Mouse (Mus musculus) kidney, embryonic 14.5 days (tissue): ENCODE data around the gene Iqschfp. TPM values are rescaled to one million over a fixed set of nuclear protein-coding genes. Genes with fewer than 3 reads are reported as not detected.

Source experiments
- ATAC-seq: fragments of 200-750 bp; cut with Nextera tagmentation; 2 replicates; pipeline ENCODE4 v1.8.0; 2017; ENCODE audit warnings: moderate number of reproducible peaks, mild to moderate bottlenecking, moderate TSS enrichment, moderate library complexity; ENCODE audit not compliant: low FRiP score, low TSS enrichment
- H3K27ac ChIP-seq: fragments of 300-500 bp; sonication (generic); 2 replicates; pipeline ENCODE4 v1.5.1; 2014; ENCODE audit warnings: low read depth, mild to moderate bottlenecking, low read length, moderate library complexity, mixed read lengths
- H3K27me3 ChIP-seq: fragments of 300-500 bp; sonication (generic); 2 replicates; pipeline ENCODE4 v1.6.1; 2014; ENCODE audit warnings: mild to moderate bottlenecking, low read length; ENCODE audit not compliant: control insufficient read depth, insufficient read depth
- H3K36me3 ChIP-seq: fragments of 300-500 bp; sonication (generic); 2 replicates; pipeline ENCODE4 v1.6.1; 2014; ENCODE audit warnings: low read length, mixed read lengths; ENCODE audit not compliant: control insufficient read depth, insufficient read depth
- H3K4me1 ChIP-seq: fragments of 300-500 bp; sonication (generic); 2 replicates; pipeline ENCODE4 v1.6.1; 2014; ENCODE audit warnings: low read length, mixed read lengths; ENCODE audit not compliant: control insufficient read depth, insufficient read depth
- H3K4me2 ChIP-seq: fragments of 300-500 bp; sonication (generic); replicated peaks from 2 replicates; pipeline ENCODE4 v1.6.1; 2014; ENCODE audit warnings: low read depth, mild to moderate bottlenecking, low read length
- H3K4me3 ChIP-seq: fragments of 300-500 bp; sonication (generic); 2 replicates; pipeline ENCODE4 v1.5.1; 2014; ENCODE audit warnings: mild to moderate bottlenecking, low read length
- H3K9ac ChIP-seq: fragments of 300-500 bp; sonication (generic); 2 replicates; pipeline ENCODE4 v1.6.1; 2014; ENCODE audit warnings: low read depth, mild to moderate bottlenecking, low read length, moderate library complexity
- H3K9me3 ChIP-seq: fragments of 300-500 bp; sonication (generic); 2 replicates; pipeline ENCODE4 v1.6.1; 2016; ENCODE audit warnings: low read length; ENCODE audit not compliant: control insufficient read depth
- WGBS: fragments of 180-500 bp; shearing (Covaris S2); extraction: QIAGEN DNeasy Blood & Tissue Kit; methylation state at CpG from one replicate; pipeline ENCODE4 v1.1.7; 2014; 5-methylcytosine and 5-hydroxymethylcytosine counted together
- polyA plus RNA-seq: library from polyadenylated mRNA; unstranded; fragments of >200 nt; fragmentation: Nextera tagmentation; extraction: Ambion mirVana; gene quantifications from 2 replicates; pipeline ENCODE4 v1.2.1, GENCODE M21; 2014

Gene Iqschfp
- polyA plus RNA-seq, 1 experiment from 2014 or later, result not detected

DNA sequence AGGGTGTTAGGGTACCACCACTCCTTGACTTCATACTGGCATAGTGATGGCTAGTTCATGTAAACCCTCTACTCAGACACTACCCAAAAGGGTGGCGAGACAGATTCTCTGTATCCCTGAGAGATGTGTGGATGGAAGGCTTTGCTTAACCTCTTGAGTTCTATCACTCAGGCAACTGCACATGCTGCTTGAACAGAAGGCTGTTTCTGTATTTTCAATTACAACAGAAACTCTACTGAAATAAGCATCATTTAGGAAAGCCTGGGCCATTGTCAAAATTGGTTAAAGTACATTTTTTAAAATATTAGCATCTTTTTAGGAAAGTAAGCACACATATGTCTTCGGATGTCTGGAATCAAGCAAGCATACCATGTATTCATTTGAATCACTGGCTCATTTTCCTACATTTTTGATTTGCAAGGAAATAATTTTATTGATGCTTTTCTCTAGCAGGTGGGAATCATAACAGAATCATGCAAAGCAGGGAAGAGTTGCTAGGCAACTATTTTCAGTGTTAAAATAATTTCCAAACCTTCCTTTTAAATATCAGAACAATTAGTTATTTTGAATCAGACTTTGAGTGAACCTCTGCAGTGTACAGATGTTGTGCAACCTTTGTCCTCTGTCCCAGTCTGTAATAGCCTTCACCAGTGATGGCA is 82.4 kb downstream of the Iqschfp start:
- ATAC-seq, result no peak
- H3K4me3 ChIP-seq, result no peak overlapping the region
- H3K27ac ChIP-seq, result no peak overlapping the region
- H3K4me1 ChIP-seq, result no peaks in the 10 kb centered on the region
- no peaks in the 10 kb centered on the region for H3K27me3 ChIP-seq
- H3K4me2 ChIP-seq, result no peak overlapping the region
- H3K9me3 ChIP-seq, result peaks cover 3% of the 10 kb centered on the region; the same call in 1 of the 2 replicates
- no peaks in the 10 kb centered on the region for H3K36me3 ChIP-seq
- no peak overlapping the region for H3K9ac ChIP-seq
- 90% methylated on average over 2 of the region's 2 CpGs for WGBS

- Histone ChIP-seq H3K36me3 (no peaks in the 10 kb centered on the region), H3K9me3 (no peaks in the 10 kb centered on the region), H3K27ac (no peak overlapping the region), H3K27me3 (no peaks in the 10 kb centered on the region), H3K4me2 (no peak overlapping the region), H3K4me3 (no peak overlapping the region), H3K9ac (no peak overlapping the region), H3K4me1 (no peaks in the 10 kb centered on the region)
- WGBS, result 79% methylated on average over 1 of the region's 1 CpGs
- no peak for ATAC-seq
Measured at GRCm38 (mm10) chr3:67980006-67980405, 88.0 kb downstream of the Iqschfp start.

DNA sequence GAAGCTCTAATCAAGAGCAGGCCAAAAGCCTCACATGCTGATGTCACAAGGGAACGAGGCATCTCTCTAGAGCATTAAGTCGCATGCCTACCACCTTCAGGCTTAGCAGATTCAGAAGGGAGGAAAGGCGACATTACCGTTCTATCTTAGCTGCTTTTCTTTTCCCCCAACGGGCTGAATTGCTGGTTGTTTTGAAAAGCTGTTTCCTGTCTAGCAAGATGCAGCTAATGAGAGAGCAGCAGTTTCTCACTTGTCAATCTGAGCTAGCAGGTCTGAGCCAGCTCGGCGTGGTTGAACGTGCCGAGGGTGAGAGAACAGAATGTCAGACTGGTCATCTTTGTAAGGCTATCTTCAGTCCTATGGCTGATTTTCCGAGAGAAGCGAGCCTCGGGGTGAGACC is 91.3 kb downstream of the Iqschfp start:
- Histone ChIP-seq H3K36me3 (no peaks in the 10 kb centered on the region), H3K4me3 (no peak overlapping the region), H3K27ac (no peak overlapping the region), H3K27me3 (no peaks in the 10 kb centered on the region), H3K9me3 (no peaks in the 10 kb centered on the region), H3K4me1 (no peaks in the 10 kb centered on the region), H3K4me2 (no peak overlapping the region), H3K9ac (no peak overlapping the region)
- 35% methylated on average over 12 of the region's 12 CpGs for WGBS
- ATAC-seq, result no peak

GRCm38 (mm10) chr3:68002415-68002814 is 110.4 kb downstream of the Iqschfp start:
- H3K36me3 ChIP-seq, result no peaks in the 10 kb centered on the region
- no peaks in the 10 kb centered on the region for H3K27me3 ChIP-seq
- H3K4me2 ChIP-seq, result no peak overlapping the region
- H3K9me3 ChIP-seq, result no peaks in the 10 kb centered on the region
- ATAC-seq, result no peak
- no peak overlapping the region for H3K9ac ChIP-seq
- H3K27ac ChIP-seq, result no peak overlapping the region
- H3K4me3 ChIP-seq, result no peak overlapping the region
- 84% methylated on average over 4 of the region's 4 CpGs for WGBS
- no peaks in the 10 kb centered on the region for H3K4me1 ChIP-seq

DNA sequence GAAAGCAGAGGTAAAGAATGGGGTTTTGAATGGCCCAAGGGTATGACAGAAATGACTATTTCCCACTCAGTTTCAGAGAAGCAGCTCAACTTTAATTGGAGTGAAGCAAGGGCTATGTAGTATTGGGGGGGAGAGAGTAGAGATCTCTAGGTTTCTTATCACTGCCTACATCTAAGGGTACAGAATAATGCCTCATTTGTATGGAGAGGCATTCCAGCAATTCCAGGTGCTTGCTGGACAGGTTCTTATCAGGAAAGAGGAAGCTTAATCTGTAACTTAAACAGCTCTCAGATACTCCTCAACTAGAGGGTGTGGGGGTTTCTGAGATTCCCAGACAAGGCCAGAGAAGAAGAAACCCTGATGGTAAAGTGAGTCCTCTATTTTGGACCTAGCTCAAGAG is 120.3 kb downstream of the Iqschfp start:
- Histone ChIP-seq H3K27ac (no peak overlapping the region), H3K4me1 (no peaks in the 10 kb centered on the region), H3K36me3 (no peaks in the 10 kb centered on the region), H3K9me3 (no peaks in the 10 kb centered on the region), H3K27me3 (no peaks in the 10 kb centered on the region), H3K4me2 (no peak overlapping the region), H3K4me3 (no peak overlapping the region), H3K9ac (no peak overlapping the region)
- ATAC-seq, result 0 out of 2 replicates have a peak, but pooled peaks have one; percentile 12

- Histone ChIP-seq H3K9ac (no peak overlapping the region), H3K4me3 (no peak overlapping the region), H3K36me3 (no peaks in the 10 kb centered on the region), H3K4me2 (no peak overlapping the region), H3K27me3 (no peaks in the 10 kb centered on the region), H3K9me3 (no peaks in the 10 kb centered on the region), H3K4me1 (no peaks in the 10 kb centered on the region), H3K27ac (no peak overlapping the region)
- 23% methylated on average over 1 of the region's 1 CpGs for WGBS
- ATAC-seq, result no peak
Measured at GRCm38 (mm10) chr3:68015786-68016185, 123.8 kb downstream of the Iqschfp start.

DNA sequence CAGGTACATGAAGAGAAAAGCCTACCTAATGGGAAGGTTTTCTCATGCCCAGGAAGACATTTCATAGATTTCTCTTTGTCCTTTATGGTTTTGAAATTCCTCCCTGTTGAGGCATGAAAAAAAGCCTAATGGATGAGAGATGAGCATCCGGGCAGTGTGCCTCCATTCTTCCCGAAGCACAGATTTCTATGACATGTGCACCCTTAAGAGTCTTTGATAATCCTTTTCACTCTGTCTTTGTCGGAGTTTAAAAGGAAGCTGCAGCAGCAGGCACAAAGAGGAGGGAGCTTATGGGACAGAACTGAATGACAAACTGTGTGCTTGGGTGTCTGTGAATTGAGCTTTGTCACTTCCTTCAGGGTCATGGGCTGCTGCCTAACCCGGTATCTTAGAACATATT is 127.4 kb downstream of the Iqschfp start:
- Histone ChIP-seq H3K9ac (no peak overlapping the region), H3K27me3 (no peaks in the 10 kb centered on the region), H3K4me1 (no peaks in the 10 kb centered on the region), H3K4me3 (no peak overlapping the region), H3K4me2 (no peak overlapping the region), H3K36me3 (no peaks in the 10 kb centered on the region), H3K27ac (no peak overlapping the region), H3K9me3 (no peaks in the 10 kb centered on the region)
- ATAC-seq, result no peak
- WGBS, result 81% methylated on average over 4 of the region's 4 CpGs

DNA sequence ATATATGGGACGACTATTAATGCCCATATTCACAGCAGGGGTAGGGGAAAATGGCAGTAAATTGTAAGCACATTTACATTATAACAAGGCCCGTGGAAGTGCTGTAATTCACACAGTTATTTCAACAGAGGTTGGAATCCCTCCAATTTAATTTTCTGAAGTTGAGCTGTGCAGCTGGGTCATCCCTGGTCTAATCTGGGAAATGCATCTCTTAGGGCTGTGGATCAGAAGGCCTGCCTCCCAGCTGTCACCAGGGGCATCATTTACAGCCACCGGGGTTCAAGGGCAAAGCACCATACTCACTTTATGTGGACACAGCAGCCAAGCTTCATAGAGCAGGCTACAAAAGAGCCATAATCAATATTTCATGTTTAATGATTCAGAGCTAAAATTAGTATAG is 144.1 kb downstream of the Iqschfp start:
- no peak overlapping the region for H3K27ac ChIP-seq
- H3K4me3 ChIP-seq, result no peak overlapping the region
- ATAC-seq, result no peak
- H3K4me1 ChIP-seq, result no peaks in the 10 kb centered on the region
- H3K9me3 ChIP-seq, result no peaks in the 10 kb centered on the region
- H3K4me2 ChIP-seq, result no peak overlapping the region
- H3K36me3 ChIP-seq, result no peaks in the 10 kb centered on the region
- 32% methylated on average over 3 of the region's 3 CpGs for WGBS
- no peak overlapping the region for H3K9ac ChIP-seq
- H3K27me3 ChIP-seq, result no peaks in the 10 kb centered on the region

GRCm38 (mm10) chr3:68042951-68043350 is 150.9 kb downstream of the Iqschfp start:
- Histone ChIP-seq H3K4me3 (no peak overlapping the region), H3K27ac (no peak overlapping the region), H3K9me3 (no peaks in the 10 kb centered on the region), H3K27me3 (no peaks in the 10 kb centered on the region), H3K9ac (no peak overlapping the region), H3K4me1 (no peaks in the 10 kb centered on the region), H3K4me2 (no peak overlapping the region), H3K36me3 (no peaks in the 10 kb centered on the region)
- 93% methylated on average over 2 of the region's 2 CpGs for WGBS
- no peak for ATAC-seq
